Mouse (Mus musculus) frontal cortex, postnatal 25 days (tissue): ENCODE measurements around the gene Adam22.
A peak's percentile ranks its signal among the peaks of the same experiment; 100 is the strongest.

Source experiments
- DNase-seq, 2 experiments: peaks; one replicate each; pipeline ENCODE4 v3.0.0; 2022; ENCODE audit warnings: low spot score in 2 of 2

Adam22 gene

DNA sequence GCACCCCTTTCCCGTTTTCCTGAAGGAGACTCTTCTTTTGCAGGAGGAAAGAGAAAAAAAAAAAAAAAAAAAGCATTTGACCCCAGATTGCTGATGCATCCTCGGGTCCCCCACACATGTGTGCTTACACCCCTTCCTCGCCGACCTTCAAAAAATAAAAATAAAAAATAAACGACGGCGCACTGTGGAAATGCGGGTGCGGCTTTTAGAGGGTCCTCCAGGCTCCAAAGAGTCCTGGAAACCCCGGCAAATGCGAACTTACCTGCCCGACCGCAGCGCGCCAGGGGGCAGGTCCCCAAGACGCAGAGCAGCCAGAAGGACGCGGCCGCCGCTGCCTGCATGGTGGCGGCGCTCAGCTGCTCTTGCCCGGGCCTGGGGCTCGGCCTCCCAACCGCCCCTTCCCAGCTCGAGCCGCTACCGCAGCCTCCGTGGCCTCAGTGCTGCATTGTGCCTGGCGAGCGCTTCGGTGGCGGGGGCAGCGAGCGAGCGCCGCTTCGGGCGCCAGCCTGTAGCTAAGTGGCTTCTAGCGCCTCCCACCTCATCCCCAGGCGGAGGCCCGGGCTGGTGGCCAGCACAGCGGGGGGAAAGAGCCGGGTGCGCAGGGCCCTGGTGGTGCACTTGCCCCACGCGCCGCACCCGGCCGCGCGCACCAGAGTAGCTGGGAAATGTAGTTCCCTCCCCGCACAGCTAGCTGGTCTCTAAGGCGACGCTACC lies at the start of gene Adam22:
Gene Adam22 (minus strand): TSS at position 547 of the 714 bp plus-strand sequence.
- peak; percentile 80 to 82 for DNase-seq

DNA sequence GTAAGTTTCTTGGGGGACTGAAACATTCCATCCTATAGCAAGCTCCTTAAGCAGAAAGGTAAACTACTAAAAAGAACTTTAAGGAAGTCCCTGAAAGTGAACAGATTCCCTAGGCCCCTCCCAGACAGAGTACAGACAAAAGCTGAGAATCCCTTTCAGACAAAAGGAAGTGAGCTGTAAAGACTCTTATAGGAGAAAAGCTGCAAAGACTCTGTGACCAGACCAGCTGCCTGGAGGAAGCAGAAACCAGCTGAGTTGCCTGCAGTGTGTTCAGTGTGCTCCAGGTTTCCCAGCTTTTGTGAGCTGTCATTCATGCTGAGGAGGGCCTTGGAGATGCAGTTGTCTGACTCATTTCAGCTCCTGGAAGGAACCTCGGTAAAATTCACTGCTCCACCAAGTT lies 49.5 kb upstream of the Adam22 start:
- DNase-seq, result no peak

DNA sequence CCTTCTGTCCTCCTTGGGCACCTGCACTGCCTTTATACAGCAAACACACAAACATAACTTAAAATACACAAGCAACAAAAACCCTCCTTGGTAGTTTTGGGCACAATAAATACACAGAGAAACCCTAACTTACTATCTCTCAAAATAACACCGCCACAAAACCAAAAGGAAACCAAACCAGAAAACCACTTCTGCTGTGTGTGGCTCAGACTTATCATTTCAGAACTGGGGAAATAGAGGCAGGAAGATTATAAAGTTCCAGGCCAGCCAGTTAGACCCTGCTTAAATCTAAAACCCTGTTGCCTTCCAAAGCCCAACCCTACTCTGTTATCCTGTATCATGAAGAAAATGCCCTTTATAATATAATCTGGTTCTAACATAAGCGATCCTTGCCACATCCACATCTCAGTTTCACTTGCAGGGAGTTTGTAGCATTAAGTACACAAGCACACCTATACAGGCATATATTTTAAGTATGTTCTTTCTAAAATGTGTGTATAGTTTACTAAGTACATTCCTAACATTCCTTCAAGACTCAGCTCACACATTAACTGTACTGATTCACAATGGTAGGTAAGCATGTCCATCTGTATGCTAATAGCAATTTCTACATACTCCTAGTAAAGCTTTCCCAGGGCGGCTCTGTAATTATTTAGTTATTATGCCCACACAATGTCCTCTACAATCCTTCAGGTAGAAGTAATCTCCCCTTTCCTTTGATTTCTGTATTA lies 48.9 kb upstream of the Adam22 start:
- DNase-seq, result no peak

DNA sequence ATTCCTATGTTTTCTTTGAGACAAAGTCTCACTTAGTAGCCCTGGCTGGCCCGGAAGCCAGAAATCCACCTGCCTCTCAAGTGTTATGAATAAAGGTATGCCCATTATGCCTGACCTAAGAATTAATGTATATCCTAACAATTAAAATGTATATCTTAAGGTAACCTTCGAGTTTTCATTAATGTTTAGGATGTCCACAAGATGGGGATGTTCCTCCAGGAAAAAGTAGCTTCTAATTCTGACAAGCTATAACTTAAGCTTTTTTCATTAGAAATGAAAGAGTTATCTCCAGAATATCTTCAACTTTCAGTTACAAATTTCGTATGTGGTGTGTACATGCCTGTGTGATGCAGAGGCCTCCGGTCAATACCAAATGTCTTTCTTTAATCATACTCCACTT lies 40.8 kb upstream of the Adam22 start:
- no peak for DNase-seq

DNA sequence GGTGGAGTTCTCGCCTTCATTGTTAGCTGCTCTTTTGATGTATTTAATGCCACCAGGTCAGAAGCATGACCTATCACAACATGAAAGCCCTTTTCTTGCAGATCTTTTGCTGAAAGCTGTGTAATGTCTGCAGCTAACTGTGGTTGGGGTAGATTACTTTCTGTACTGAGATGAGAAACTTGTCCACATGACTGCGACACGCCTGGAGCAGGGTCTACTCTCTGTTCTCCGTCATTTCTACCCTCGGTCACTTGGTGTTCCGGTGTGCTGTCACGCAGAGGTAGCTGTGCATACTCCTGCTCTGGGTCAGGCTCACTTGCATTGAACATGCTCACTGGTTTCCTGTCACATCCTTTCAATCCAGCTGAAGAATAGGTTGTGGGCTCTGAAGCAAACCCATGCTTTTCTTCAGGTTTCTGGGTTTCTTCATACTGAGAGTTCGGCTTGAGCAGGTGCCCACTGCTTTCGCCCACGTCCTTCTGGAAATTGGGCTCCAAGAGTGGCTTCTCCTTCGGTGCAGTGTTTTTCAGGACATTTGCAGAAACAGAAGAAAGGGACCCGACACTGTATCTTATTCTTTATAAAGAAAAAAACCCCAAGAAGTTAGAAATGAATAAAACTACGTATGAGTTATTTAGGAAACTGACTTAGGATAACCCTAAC lies 29.8 kb upstream of the Adam22 start:
- no peak for DNase-seq

DNA sequence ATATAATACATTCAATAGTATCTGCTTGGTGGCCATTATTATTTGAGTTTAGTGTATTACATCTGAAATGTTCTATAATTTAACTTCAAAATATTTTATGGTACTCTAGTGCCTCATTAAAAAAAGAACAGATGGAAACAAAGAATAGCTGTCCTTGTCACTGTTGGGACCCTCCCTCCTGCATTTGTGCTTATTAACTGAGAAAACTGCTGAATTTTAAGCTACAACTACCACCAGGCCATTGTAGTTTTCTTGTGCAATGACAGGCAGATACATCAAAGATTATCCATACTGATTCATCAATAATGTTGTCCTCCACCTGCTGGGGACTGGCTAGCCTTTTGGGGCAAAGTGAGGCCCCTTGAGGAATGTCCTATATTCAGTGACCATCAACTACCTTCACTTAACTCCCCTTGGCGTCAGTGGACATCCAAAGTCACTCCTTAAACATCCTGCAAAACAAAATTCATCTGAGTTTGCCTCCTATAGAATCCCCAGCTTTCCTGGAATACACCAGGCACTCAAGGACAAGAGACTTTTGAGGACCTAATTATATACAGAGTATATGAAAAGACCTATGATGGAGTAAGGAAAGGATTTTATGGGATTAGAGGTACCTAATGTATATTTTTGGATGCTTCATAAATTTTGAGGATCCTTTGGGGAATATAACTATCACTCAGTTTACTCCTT lies 26.1 kb upstream of the Adam22 start:
- DNase-seq, result no peak

DNA sequence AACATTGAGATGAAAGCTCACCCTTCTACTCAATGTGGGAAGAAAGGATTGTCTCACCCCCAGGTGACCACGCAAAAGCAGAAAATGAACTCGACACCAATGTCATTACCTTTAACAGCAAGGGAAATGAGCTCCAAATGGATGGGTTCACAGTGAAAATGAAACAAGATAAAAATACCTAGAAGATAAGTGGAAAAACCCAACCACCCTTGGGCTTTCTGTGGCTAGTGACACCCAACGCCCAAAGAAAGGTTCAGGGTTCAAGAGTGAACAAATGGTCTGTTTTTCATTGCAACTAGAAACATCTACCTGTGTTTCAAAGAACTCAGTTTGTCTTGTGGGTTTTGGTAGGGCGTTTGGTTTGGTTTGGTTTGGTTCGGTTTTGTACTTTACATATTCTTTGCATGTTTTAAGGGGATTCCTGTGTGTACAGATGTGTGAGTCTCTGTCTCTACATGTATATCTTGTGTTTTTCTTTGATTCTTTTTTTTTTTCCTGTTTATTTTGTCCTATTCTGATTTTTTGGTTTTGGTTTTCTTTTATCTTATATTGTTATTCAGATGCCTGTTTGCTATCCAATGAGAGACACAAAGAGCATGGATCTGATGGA lies 6.4 kb upstream of the Adam22 start:
- no peak for DNase-seq

DNA sequence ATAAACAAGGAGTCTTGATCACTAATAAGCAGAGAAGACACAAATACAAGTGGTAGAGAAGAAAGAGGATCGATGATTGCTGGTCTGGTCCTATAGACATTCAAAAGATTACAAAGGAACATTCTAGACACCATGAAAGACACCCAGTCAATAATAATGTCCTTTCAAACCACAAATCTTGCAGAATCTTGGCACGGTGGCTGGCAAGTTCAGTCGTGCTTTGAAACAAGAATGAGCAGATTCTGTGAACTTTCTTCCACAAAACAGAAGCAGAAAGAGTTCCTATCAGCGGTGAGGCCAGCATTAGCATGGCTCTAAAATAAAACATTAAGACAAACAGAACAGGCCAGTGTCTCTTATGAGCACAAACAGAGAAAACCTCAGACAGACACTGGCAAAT lies 5.5 kb upstream of the Adam22 start:
- DNase-seq, result no peak

DNA sequence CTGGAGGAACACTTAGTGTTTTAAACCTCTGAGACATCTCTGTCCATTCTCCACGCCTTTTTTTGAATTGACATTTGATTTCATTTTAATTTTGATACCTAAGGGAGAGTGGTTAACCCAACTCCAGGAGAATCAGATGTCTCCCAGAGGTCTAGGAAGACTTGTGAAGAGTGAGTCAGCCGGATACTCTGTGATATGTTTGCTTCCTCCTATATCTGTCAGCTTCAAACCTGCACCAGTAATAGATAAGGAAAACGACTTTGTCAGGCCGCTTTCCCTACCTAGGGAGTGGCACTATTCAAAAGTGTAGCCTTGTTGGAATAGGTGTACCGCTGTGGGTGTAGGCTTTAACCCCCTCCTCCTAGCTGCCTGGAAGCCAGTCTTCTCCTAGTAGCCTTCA lies 821 bp upstream of the Adam22 start:
- no peak for DNase-seq

DNA sequence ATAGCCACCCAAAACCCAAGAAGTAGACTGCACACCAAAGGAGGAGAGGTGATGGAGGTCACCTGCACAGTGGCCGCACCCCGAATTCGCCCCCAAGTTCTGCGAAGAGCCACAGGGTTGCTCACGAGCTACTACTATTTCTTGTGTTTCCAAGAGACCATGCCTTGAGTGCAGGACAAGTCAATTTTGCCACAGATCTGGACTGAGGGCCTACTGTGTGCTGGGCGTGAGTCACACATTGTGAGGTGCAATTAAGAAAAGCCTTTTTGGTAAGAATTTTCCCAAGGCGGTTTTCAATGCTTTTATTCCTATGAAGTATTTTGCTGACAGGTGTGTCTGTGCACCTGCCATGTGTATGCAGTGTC lies 350 bp upstream of the Adam22 start:
- DNase-seq, result no peak

DNA sequence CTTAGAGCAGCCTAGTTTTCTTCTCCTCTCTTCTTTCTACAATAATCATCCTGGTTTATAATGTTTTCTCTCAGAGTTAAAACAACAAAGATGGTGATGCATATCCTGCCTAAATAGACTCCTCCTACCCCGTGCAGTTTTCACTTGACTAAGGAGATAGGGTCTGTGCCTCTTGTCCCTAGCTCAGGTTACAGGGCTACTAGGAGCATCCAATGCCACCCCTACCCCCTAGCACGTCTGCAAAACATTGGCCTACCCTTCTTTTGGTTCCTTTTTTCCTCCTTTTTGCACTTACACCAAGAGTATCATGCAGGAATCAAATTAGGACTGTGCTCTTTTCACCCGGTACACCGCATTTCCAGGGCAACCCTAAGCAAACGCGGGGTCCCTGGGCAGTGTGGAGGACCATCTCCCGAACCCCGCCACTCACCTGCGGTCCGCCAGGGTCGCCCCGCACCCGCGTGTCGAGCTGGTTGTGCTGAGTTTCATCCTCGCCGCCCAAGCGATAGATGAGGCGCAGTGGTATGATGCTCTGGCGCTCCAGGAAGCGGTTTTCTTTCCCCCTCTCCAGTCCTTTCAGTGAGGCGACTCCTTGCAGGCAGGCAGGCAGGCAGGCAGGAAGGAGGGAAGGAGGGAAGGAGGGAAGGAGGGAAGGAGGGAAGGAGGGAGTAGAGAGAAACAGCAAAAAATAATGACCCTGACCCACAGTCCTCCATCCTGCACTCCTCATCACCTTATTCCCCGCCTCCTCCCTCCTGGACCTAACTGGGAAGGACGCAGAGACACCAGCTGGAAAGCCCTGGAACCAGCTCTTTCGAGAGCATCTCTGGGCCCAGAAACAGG lies 968 bp downstream of the Adam22 start:
- peak; percentile 30 to 35 for DNase-seq

DNA sequence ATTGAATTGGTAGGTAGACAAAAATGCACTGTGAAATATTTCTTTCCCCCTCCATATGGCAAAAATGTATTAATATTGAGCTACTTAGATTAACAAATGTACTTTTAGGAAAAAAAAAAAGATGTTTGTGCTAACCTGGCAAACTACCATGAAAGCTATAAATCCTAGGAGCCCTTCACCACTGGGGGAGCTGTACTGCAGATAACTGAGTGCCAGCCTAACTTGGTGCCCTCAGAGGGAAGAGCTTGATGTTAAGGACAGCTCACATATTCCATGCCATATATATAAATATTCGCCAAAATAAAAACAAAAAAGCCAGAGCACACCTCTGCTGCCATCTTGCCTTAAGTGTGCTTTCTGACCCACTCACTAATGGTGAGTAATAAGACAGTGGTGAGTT lies 5.6 kb downstream of the Adam22 start:
- DNase-seq, result no peak

DNA sequence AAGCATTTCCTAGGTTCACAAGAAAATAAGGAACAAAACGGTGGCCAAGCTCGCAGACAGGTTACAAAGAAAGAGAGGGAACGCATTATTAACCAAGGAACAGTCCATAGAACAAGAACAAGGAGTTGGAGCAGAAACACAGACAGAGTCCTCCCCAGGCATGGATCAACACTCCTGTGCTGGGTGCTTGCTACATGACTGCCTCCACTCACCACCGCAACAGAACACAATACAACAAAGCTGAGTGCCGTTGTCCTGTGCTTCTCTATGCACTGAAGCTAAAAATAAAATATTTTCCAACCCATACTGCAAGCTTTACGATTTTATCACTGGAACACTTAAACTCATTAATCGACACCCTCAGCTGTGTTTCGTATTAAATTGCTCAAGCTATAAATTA lies 10.3 kb downstream of the Adam22 start:
- DNase-seq, result no peak

DNA sequence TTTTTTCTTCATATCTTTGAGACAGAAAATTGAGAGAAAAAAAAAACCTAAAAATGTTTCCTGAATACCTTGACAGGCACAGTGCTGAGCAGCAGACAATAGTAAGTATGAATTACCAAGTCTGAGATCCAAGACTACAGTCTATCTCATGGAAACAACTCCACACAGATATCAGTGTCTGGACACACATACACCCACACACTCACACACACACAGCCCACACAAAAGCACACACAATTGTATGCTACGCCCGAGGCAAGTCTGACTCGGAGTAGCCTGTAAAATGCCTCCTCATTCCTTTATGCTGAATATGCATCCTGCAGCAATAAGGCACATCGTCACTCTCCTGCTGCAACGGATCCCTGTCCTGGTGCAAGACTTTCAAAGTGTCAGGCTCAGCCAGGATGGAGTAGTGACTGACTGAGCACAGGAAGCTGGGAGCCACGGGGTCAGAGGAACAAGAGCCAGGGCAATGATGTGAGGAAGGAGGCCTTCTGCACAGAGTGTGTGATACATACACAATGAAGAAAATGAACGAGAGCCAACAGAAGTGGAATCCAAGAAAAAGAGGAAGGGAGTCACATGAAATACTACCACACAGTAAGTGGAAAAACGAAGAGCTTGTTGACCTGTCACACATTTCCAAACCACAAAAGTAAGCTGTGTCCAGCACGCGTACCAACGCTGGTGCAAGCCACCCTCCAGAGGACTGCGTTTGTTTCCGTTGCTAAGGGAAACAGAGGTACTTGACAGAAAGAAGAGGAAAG lies 10.9 kb downstream of the Adam22 start:
- DNase-seq, result no peak

DNA sequence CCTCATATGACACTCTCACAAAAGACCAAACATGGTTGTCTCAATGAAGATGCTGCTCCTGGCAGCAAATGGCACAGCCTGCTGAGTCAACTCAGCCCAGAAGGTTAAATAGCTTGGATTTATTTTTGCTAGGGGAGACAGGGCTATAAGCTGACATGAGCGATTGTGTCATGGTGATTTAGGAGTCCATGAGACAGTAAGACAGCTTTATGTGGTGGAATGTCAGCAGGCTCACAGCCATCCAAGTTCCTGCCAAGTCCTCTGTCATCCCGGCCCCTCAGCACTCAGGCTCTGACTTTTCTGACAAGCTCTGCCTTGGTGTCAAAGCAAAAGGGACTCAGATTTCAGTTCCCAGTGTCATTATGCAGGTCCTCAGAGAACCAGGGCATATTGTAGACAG lies 11.6 kb downstream of the Adam22 start:
- DNase-seq, result no peak

DNA sequence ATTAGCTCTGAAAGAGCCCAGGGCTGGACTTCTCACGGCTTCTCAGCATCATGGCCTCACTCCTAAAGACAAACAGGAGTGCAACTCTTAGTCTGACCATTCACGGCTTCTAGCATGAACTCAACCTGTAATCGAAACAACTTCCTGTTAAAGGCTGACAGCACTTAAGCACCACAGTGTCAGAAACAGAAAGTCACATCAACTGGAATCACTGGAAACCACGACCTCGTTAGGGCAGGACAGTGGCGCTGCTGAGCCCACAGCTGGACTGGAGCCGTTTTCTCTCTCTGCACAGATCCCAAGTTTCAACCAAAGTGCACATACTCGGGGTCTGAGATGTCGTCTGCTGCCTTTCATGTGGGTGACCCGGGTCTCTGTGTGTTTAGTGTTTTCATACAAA lies 18.4 kb downstream of the Adam22 start:
- no peak for DNase-seq

DNA sequence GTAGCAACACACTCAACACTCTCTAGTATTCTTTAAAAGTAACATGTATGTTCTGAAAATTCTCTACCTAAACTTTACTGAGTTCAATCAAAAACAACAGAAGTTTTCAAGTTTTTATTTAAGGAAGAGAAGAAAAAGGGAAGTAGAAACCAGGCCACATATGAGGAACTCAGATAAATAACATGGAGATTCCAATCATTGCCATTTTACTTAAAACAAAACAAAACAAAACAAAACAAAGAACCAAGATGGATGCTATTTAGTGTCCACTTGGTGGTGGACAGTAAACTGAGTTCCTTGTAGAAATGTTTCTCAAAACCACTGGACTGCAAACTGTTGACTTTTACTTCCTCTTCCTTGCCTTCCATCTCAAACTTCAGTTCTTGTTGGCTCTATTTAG lies 21.6 kb downstream of the Adam22 start:
- no peak for DNase-seq

DNA sequence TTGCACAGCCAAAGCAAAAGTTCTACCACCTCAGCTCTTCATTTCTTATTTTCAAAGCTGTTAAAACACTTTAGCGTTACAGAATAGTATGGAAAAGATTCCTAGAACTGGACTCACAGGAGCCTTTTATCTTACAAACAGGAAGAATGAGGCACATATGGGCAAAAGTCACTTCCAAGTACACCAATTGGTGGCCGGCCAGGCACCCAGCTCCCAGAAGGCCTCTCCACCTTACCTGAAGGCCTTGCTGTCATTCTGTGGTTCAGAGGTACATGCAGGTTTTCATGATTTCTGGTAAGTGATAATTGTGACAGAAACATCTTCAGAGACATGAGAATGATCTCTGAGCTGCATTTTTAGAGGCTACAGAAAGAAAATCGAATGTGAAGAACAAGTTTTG lies 24.7 kb downstream of the Adam22 start:
- no peak for DNase-seq

DNA sequence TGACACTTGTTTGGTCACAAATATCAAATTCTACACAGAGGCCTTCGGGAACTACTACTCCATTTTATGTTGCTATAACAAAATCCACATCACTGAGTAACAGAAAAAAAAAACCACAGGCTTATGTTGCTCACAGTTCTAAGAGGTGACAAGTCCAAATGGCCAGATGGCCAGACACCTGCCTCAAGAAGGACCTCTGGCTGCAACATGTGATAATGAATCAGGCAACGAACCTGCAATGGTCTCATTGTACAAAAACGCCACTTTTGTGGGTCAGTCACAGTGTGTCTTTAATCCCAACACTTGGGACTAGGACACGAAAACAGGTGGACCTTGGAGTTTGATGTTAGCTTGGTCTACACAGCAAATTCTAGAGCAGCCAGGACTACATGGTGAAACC lies 26.3 kb downstream of the Adam22 start:
- no peak for DNase-seq

DNA sequence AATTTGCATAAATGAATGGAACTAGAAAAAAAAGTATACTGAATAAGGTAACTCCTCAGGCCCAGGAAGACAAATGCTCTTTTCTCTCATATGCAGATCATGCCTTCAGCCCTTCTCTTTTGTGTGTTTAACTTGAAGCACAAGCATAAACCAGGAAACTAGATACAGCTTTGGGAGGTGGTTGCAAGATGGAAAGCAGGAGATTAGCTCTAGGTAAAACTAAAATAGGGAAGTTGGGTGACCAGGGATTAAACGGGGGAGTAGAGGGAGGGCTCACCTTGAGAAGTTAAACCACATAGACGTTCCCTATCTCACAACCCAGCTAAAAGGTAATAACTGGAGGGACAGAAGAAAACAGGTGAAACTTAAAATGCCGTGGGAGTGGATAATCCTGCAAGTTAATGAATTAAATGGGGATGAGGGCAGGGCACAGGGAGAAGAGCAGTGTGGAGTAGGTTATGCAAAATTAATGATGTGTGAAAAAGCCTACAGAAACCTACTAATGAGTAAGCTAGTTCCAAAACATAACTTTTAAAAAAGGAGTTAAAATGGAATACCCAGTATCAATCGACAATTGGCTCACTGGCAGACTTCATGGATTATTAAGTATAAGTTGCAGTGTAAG lies 40.2 kb downstream of the Adam22 start:
- no peak for DNase-seq
